Mouse (Mus musculus) gastrocnemius, adult 8-10 months (tissue): ENCODE measurements around the gene Mroh3. TPM values are rescaled to one million over a fixed set of nuclear protein-coding genes. Genes with fewer than 3 reads are reported as not detected.

ENCODE experiments used
- total RNA-seq, 4 experiments: library from RNA; stranded (reverse); gene quantifications; 2 replicates each; pipeline ENCODE4 v1.2.4; 2022

The Mroh3 gene
- total RNA-seq, 4 experiments from 2014 or later, result not detected

Other genes with a start within 250 kb of the Mroh3 start
- gene Igfn1, start 206.5 kb downstream of the Mroh3 start, total RNA-seq, result 10 to 100 TPM; 28.7 to 98.0 (median 63.2) TPM
- 10 to 100 TPM in 1 of 4 experiments, 1 to 10 TPM in 3; 8.6 to 12.9 (median 9.6) TPM for gene Tmem9, start 204.7 kb downstream of the Mroh3 start, total RNA-seq
- gene Ascl5, start 162.0 kb downstream of the Mroh3 start, total RNA-seq, result not detected
- 1,000 to 10,000 TPM in 3 of 4 experiments, 100 to 1,000 TPM in 1; 844 to 1,101 (median 1,067) TPM for gene Cacna1s, start 160.1 kb downstream of the Mroh3 start, total RNA-seq
- gene Kif21b, start 81.4 kb downstream of the Mroh3 start, total RNA-seq, result under 1 TPM; 0.31 to 0.70 (median 0.34) TPM
- gene Inava, start 21.4 kb upstream of the Mroh3 start, total RNA-seq, result not detected
- not detected for gene Gpr25, start 48.0 kb upstream of the Mroh3 start, total RNA-seq
- 1 to 10 TPM; 7.3 to 9.5 (median 8.6) TPM for gene Camsap2, start 133.3 kb upstream of the Mroh3 start, total RNA-seq
- gene Ddx59, start 202.4 kb upstream of the Mroh3 start, total RNA-seq, result 10 to 100 TPM; 18.6 to 20.1 (median 19.5) TPM